Mouse (Mus musculus): ENCODE measurements at regions not wholly inside any gene's neighbourhood (a gene's known extent, or its start where the extent isn't known, plus 50 kb on each side); places are given as distances from the start of the nearest gene placed in this dataset.

DNA sequence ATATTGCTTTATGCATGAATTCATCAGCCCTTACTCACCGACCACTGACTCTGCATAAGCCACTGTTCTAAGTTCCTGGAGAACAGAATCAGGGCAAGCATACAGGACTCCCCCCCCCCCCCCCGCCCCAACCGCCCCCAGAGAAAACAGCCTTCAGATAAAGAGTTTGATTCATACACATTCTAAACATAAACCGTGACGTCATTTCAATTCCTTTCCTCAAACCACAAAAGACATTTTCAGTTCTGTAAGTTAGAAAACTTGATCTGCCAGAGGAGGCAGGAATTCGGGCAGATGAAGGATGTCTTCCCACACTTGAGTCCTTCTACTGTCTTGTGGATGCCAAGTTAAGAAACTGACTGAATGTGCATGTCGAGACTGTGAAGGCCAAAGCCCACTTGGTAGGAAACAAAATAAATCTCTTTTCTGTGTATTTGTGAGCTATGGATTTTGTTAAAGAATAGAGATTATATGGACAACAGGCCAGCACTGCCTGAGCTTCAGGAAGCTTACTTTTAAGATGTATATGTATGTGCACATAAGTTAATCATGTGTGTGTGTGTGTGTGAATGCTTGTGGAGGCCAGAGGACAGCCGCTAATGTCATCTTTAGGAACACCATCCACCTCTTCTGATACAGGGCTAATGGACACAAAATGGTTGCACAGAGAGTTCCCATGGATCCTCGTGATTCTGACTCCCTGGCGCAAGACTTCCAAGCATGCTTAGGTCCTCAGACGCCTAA, 202.4 kb downstream of the Sox4 start:
- H3K79me2 ChIP-seq (replicated peaks; ENCODE audit: control insufficient read depth, extremely low read depth, insufficient read depth, poor library complexity, severe bottlenecking) = no peaks in the 10 kb centered on the region
- TF ChIP-seq PAX5 (IDR thresholded peaks at IDR 0.05; ENCODE audit: low read length) = no peak
- no peak for TF ChIP-seq EP300 (IDR thresholded peaks at IDR 0.05; ENCODE audit: low read length)
- no peak for TF ChIP-seq KAT2A (IDR thresholded peaks at IDR 0.05; ENCODE audit: insufficient replicate concordance, low read length)
- no peak for TF ChIP-seq ZNF384 (IDR thresholded peaks at IDR 0.05; ENCODE audit: low read depth, low read length)
- in situ Hi-C loops (cut with MboI; ENCODE audit: low pct_ligation_motif_present, low pct_unique_long_range_greater_than_20kb, low sequenced_read_pairs) (no loop called here), dilution Hi-C loops (cut with MboI; ENCODE audit: extremely low pct_ligation_motif_present, extremely low pct_unique_long_range_greater_than_20kb, low sequenced_read_pairs) (no loop called here)
- no peaks in the 10 kb centered on the region for H3K36me3 ChIP-seq (replicated peaks in 1 of 2; ENCODE audit: control insufficient read depth in 1 of 2, insufficient read depth in 1 of 2, low read length in 1 of 2)
- H3K4me1 ChIP-seq (ENCODE audit: control insufficient read depth in 1 of 2, insufficient read depth in 2 of 2) = 0 out of 4 replicates have a peak, but pooled peaks cover 0 to 3% of the 10 kb centered on the region in 2 experiments
- no peak overlapping the region for H3K4me2 ChIP-seq (ENCODE audit: insufficient read depth, low read depth, poor library complexity, severe bottlenecking)
- no peaks in the 10 kb centered on the region for H3K9me3 ChIP-seq (replicated peaks; ENCODE audit: low read length)
- H3K27me3 ChIP-seq (replicated peaks) = no peaks in the 10 kb centered on the region
- no peak overlapping the region for H3K4me3 ChIP-seq (replicated peaks in 1 of 3; ENCODE audit: low read depth in 2 of 3, low read length in 2 of 3, poor library complexity in 1 of 3)
- no peak overlapping the region for H3K9ac ChIP-seq (ENCODE audit: insufficient read depth, low read depth)
- DNase-seq (ENCODE audit: extremely low read depth) = no peak
- no peak overlapping the region for H3K27ac ChIP-seq (ENCODE audit: insufficient read depth, low read depth)

DNA sequence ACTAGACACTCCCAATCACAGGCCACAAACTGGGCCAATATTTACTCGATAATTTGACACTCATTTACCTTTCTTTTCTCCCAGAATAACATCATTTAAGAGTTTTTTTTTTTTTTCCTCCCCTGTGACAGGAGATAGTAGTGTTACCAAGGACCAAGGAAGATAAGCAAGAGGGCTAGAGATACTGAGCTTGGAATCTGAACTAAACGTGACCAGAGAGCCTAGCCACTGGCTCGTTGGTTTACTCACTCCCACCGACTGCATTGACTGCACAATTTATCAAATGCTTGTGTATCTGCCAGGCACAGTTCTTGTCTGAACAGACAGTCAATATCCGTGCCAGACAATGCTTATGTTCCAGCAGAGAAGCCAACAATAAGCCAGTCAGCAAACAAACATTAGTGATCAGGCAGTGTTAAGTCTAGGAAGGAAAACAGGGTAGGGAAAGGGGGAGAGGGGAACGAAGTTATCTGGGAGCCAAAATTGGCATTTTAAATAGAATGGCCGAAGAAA, 213.3 kb downstream of the Sox4 start:
- dilution Hi-C loops (cut with MboI; ENCODE audit: extremely low pct_ligation_motif_present, extremely low pct_unique_long_range_greater_than_20kb, low sequenced_read_pairs) (no loop called here), in situ Hi-C loops (cut with MboI; ENCODE audit: low pct_ligation_motif_present, low pct_unique_long_range_greater_than_20kb, low sequenced_read_pairs) (no loop called here)
- H3K36me3 ChIP-seq (replicated peaks in 1 of 2; ENCODE audit: control insufficient read depth in 1 of 2, insufficient read depth in 1 of 2, low read length in 1 of 2) = no peaks in the 10 kb centered on the region
- no peaks in the 10 kb centered on the region for H3K4me1 ChIP-seq (ENCODE audit: control insufficient read depth in 1 of 2, insufficient read depth in 2 of 2)
- H3K79me2 ChIP-seq (replicated peaks; ENCODE audit: control insufficient read depth, extremely low read depth, insufficient read depth, poor library complexity, severe bottlenecking) = no peaks in the 10 kb centered on the region
- H3K9ac ChIP-seq (ENCODE audit: insufficient read depth, low read depth) = no peak overlapping the region
- TF ChIP-seq SIN3A (IDR thresholded peaks at IDR 0.05; ENCODE audit: low read length) (no peak), MAX (IDR thresholded peaks at IDR 0.05; ENCODE audit: low read length) (no peak), CHD2 (IDR thresholded peaks at IDR 0.05; ENCODE audit: low read length) (no peak), POLR2A (IDR thresholded peaks at IDR 0.05; ENCODE audit: low read depth, low read length) (no peak), CTCF (conservative IDR thresholded peaks at IDR 0.05 in 1 of 2, IDR thresholded peaks at IDR 0.05 in 1 of 2; ENCODE audit: low read depth in 2 of 2, low read length in 2 of 2) (no peak), MAZ (IDR thresholded peaks at IDR 0.05; ENCODE audit: low read depth, low read length) (no peak), KAT2A (IDR thresholded peaks at IDR 0.05; ENCODE audit: insufficient replicate concordance, low read length) (no peak), MXI1 (IDR thresholded peaks at IDR 0.05; ENCODE audit: low read depth, low read length) (no peak), GABPA (IDR thresholded peaks at IDR 0.05; ENCODE audit: insufficient replicate concordance, low read depth, low read length) (no peak), MAFK (IDR thresholded peaks at IDR 0.05; ENCODE audit: insufficient replicate concordance, low read length) (no peak)
- H3K27ac ChIP-seq (ENCODE audit: insufficient read depth, low read depth) = no peak overlapping the region
- H3K27me3 ChIP-seq (replicated peaks) = no peaks in the 10 kb centered on the region
- H3K9me3 ChIP-seq (replicated peaks; ENCODE audit: low read length) = no peaks in the 10 kb centered on the region
- DNase-seq (ENCODE audit: extremely low read depth) = no peak
- H3K4me2 ChIP-seq (ENCODE audit: insufficient read depth, low read depth, poor library complexity, severe bottlenecking) = no peak overlapping the region
- H3K4me3 ChIP-seq (replicated peaks in 1 of 3; ENCODE audit: low read depth in 2 of 3, low read length in 2 of 3, poor library complexity in 1 of 3) = no peak overlapping the region

Data from CH12.LX (cell line).